Mouse (Mus musculus): Measurements from ENCODE around the gene Prps2. TPM values are rescaled to one million over a fixed set of nuclear protein-coding genes. Genes with fewer than 3 reads are reported as not detected.
A peak's percentile ranks its signal among the peaks of the same experiment; 100 is the strongest.
"Not testable (repeated sequence)": the region's sequence is repeated elsewhere in the genome, so short reads cannot be mapped to it uniquely, and the experiment has no call there.

Prps2 gene
- total and polyA plus RNA-seq, 2 experiments = 11.9 to 12.9 TPM

DNA sequence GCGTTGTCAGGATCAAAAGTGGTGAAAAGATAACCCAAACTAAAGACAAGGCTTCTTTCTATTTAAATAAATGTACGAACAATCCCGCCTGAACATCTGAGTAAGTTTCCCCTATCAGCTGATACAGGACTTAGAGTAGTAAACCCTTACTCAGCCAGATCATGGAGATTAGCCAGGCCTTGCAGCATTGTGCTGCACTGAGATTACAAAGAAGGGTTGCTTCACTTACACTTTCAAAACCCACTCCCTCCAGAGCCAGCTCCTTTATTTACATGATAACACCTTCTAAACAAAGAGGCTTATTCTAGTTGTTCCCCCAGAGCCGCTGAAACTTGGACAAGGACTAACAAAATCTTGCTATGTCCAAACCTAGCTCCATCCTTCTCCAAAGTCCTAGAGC is 2.5 kb downstream of the Prps2 start:
- 83% methylated on average over 4 of the region's 4 CpGs for WGBS
- no peak overlapping the region for H3K4me3 ChIP-seq (ENCODE audit: insufficient read depth, low read depth, low read length)
- H3K4me1 ChIP-seq (ENCODE audit: control insufficient read depth, insufficient read depth, low read length) = peaks cover 3% of the 10 kb centered on the region
- DNase-seq (ENCODE audit: extremely low read depth, low read depth, low spot score) = no peak
- no peaks in the 10 kb centered on the region for H3K79me2 ChIP-seq (ENCODE audit: control insufficient read depth, insufficient read depth, low read length)
- no peaks in the 10 kb centered on the region for H3K36me3 ChIP-seq (ENCODE audit: control insufficient read depth, insufficient read depth, low read length)
- no peak for TF ChIP-seq CTCF (IDR thresholded peaks at IDR 0.05; ENCODE audit: low read depth, low read length)
- H3K27ac ChIP-seq (replicated peaks; ENCODE audit: insufficient read depth, low read depth, low read length) = no peak overlapping the region
- no peaks in the 10 kb centered on the region for H3K27me3 ChIP-seq (ENCODE audit: control insufficient read depth, insufficient read depth, low read length)
- no peak overlapping the region for H3K9ac ChIP-seq (ENCODE audit: low read depth, low read length)

DNA sequence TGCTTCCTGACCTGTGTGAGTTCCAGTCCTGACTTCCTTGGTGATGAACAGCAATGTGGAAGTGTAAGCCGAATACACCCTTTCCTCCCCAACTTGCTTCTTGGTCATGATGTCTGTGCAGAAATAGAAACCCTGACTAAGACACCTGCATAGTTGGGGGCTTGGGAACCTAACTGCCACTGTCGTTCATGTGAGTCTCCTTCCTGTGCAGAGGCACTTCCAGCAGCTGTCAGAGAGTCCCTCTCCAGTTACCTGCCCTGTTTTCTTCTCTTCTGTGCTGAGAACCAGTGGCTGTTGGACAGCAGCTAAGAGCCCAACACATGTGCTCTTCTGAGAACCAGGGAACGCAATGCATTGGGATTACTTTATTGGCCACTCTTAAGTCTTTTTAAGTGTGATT is 21.3 kb downstream of the Prps2 start:
- H3K36me3 ChIP-seq (ENCODE audit: control insufficient read depth, insufficient read depth, low read length); DNase-seq (ENCODE audit: extremely low read depth, low read depth, low spot score); H3K9ac ChIP-seq (ENCODE audit: low read depth, low read length); H3K79me2 ChIP-seq (ENCODE audit: control insufficient read depth, insufficient read depth, low read length); H3K27me3 ChIP-seq (ENCODE audit: control insufficient read depth, insufficient read depth, low read length); H3K4me1 ChIP-seq (ENCODE audit: control insufficient read depth, insufficient read depth, low read length); H3K27ac ChIP-seq (replicated peaks; ENCODE audit: insufficient read depth, low read depth, low read length); H3K4me3 ChIP-seq (ENCODE audit: insufficient read depth, low read depth, low read length): not testable (repeated sequence)
- 95% methylated on average over 3 of the region's 3 CpGs for WGBS

GRCm38 (mm10) chrX:167359704-167360103 is 22.8 kb downstream of the Prps2 start:
- no peaks in the 10 kb centered on the region for H3K4me1 ChIP-seq (ENCODE audit: control insufficient read depth, insufficient read depth, low read length)
- TF ChIP-seq POLR2A (IDR thresholded peaks at IDR 0.05; ENCODE audit: extremely low read depth, insufficient read depth, low read length) = no peak
- TF ChIP-seq CTCF (IDR thresholded peaks at IDR 0.05; ENCODE audit: low read depth, low read length) = no peak
- no peaks in the 10 kb centered on the region for H3K27me3 ChIP-seq (ENCODE audit: control insufficient read depth, insufficient read depth, low read length)
- WGBS = 90% methylated on average over 7 of the region's 7 CpGs
- DNase-seq (ENCODE audit: extremely low read depth, low read depth, low spot score) = no peak
- no peaks in the 10 kb centered on the region for H3K79me2 ChIP-seq (ENCODE audit: control insufficient read depth, insufficient read depth, low read length)
- H3K27ac ChIP-seq (replicated peaks; ENCODE audit: insufficient read depth, low read depth, low read length) = no peak overlapping the region
- H3K36me3 ChIP-seq (ENCODE audit: control insufficient read depth, insufficient read depth, low read length) = no peaks in the 10 kb centered on the region; the same call in 1 of the 2 replicates
- no peak overlapping the region for H3K4me3 ChIP-seq (ENCODE audit: insufficient read depth, low read depth, low read length)
- no peak overlapping the region for H3K9ac ChIP-seq (ENCODE audit: low read depth, low read length)

- no peak overlapping the region for H3K4me3 ChIP-seq (ENCODE audit: insufficient read depth, low read depth, low read length)
- TF ChIP-seq POLR2A (IDR thresholded peaks at IDR 0.05; ENCODE audit: extremely low read depth, insufficient read depth, low read length) = no peak
- TF ChIP-seq CTCF (IDR thresholded peaks at IDR 0.05; ENCODE audit: low read depth, low read length) = 0 out of 2 replicates have a peak, but pooled peaks have one; percentile 21
- H3K9ac ChIP-seq (ENCODE audit: low read depth, low read length) = no peak overlapping the region
- no peaks in the 10 kb centered on the region for H3K27me3 ChIP-seq (ENCODE audit: control insufficient read depth, insufficient read depth, low read length)
- H3K27ac ChIP-seq (replicated peaks; ENCODE audit: insufficient read depth, low read depth, low read length) = no peak overlapping the region
- DNase-seq (ENCODE audit: extremely low read depth, low read depth, low spot score) = no peak
- H3K36me3 ChIP-seq (ENCODE audit: control insufficient read depth, insufficient read depth, low read length) = no peaks in the 10 kb centered on the region
- WGBS = 50% methylated on average over 2 of the region's 2 CpGs
- no peaks in the 10 kb centered on the region for H3K4me1 ChIP-seq (ENCODE audit: control insufficient read depth, insufficient read depth, low read length)
- H3K79me2 ChIP-seq (ENCODE audit: control insufficient read depth, insufficient read depth, low read length) = no peaks in the 10 kb centered on the region
Observed at GRCm38 (mm10) chrX:167357415-167357814, 25.1 kb downstream of the Prps2 start.

GRCm38 (mm10) chrX:167355965-167356364 is 26.6 kb downstream of the Prps2 start:
- WGBS = 98% methylated on average over 3 of the region's 3 CpGs
- no peak for TF ChIP-seq CTCF (IDR thresholded peaks at IDR 0.05; ENCODE audit: low read depth, low read length)
- no peak for TF ChIP-seq POLR2A (IDR thresholded peaks at IDR 0.05; ENCODE audit: extremely low read depth, insufficient read depth, low read length)

DNA sequence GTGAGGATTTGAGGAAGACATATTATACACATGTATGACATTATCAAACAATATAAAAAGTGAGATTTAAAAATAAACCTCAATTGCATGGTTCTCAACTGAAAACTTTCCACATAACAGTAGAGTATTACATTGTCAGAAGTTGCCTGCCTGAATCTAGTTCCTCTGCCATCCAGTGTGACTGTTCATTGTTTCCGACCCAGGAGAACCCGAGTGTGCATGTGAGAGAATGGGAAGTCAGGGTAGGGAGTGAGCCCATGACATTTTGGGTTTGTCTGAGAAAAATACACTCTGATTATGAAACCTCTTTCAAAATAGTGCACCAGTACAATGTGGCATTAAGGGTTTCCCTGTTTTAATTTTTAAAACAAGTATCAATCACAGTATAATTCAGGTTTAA is 28.9 kb downstream of the Prps2 start:
- Histone ChIP-seq H3K79me2 (ENCODE audit: control insufficient read depth, insufficient read depth, low read length) (no peaks in the 10 kb centered on the region), H3K27ac (replicated peaks; ENCODE audit: insufficient read depth, low read depth, low read length) (no peak overlapping the region), H3K4me1 (ENCODE audit: control insufficient read depth, insufficient read depth, low read length) (no peaks in the 10 kb centered on the region), H3K27me3 (ENCODE audit: control insufficient read depth, insufficient read depth, low read length) (no peaks in the 10 kb centered on the region), H3K4me3 (ENCODE audit: insufficient read depth, low read depth, low read length) (no peak overlapping the region), H3K9ac (ENCODE audit: low read depth, low read length) (no peak overlapping the region), H3K36me3 (ENCODE audit: control insufficient read depth, insufficient read depth, low read length) (no peaks in the 10 kb centered on the region; the same call in 1 of the 2 replicates)
- DNase-seq (ENCODE audit: extremely low read depth, low read depth, low spot score) = peak; percentile 9
- 91% methylated on average over 2 of the region's 2 CpGs for WGBS
- TF ChIP-seq POLR2A (IDR thresholded peaks at IDR 0.05; ENCODE audit: extremely low read depth, insufficient read depth, low read length) (no peak), CTCF (IDR thresholded peaks at IDR 0.05; ENCODE audit: low read depth, low read length) (no peak)

More at GRCm38 (mm10) chrX:167355965-167356364, 26.6 kb downstream of the Prps2 start:
- no peaks in the 10 kb centered on the region for H3K4me1 ChIP-seq (ENCODE audit: control insufficient read depth, insufficient read depth, low read length)
- H3K79me2 ChIP-seq (ENCODE audit: control insufficient read depth, insufficient read depth, low read length) = no peaks in the 10 kb centered on the region
- H3K4me3 ChIP-seq (ENCODE audit: insufficient read depth, low read depth, low read length) = no peak overlapping the region
- no peak overlapping the region for H3K9ac ChIP-seq (ENCODE audit: low read depth, low read length)
- DNase-seq (ENCODE audit: extremely low read depth, low read depth, low spot score) = no peak
- H3K27ac ChIP-seq (replicated peaks; ENCODE audit: insufficient read depth, low read depth, low read length) = no peak overlapping the region
- no peaks in the 10 kb centered on the region for H3K36me3 ChIP-seq (ENCODE audit: control insufficient read depth, insufficient read depth, low read length)
- no peaks in the 10 kb centered on the region for H3K27me3 ChIP-seq (ENCODE audit: control insufficient read depth, insufficient read depth, low read length)

All from liver, adult 2 months (tissue).